Mouse (Mus musculus) cerebellum, adult 2 months (tissue): ENCODE results near the gene Rab27a.

Source experiments
- CTCF ChIP-seq: fragments of 200-500 bp; IDR thresholded peaks from 2 replicates; pipeline ENCODE4 v1.5.1; 2011; ENCODE audit warnings: low read depth, mild to moderate bottlenecking, control low read depth, low read length, moderate library complexity, borderline replicate concordance; ENCODE audit not compliant: insufficient read depth
- POLR2A ChIP-seq: fragments of 200-500 bp; IDR thresholded peaks from 2 replicates; pipeline ENCODE4 v1.6.1; 2011; ENCODE audit warnings: low read length, control low read depth, borderline replicate concordance; ENCODE audit not compliant: insufficient read depth

GRCm38 (mm10) chr9:73014724-73015123, 29.9 kb upstream of the Rab27a start:
- TF ChIP-seq POLR2A (no peak), CTCF (no peak)
